Mouse (Mus musculus): Measurements from ENCODE around the gene Cyp4a30b. TPM values are rescaled to one million over a fixed set of nuclear protein-coding genes. Genes with fewer than 3 reads are reported as not detected.

Cyp4a30b gene
- polyA plus RNA-seq, 1 experiment from 2014 or later: not detected

Other genes starting within 250 kb of the Cyp4a30b start
- gene Cyp4a29, start 210.5 kb upstream of the Cyp4a30b start, polyA plus RNA-seq (2016; fragmentation: Nextera tagmentation; extraction: Ambion mirVana): not detected in 2 replicates
- not detected in 2 replicates for gene Cyp4a12a, start 153.6 kb upstream of the Cyp4a30b start, polyA plus RNA-seq (2016; fragmentation: Nextera tagmentation; extraction: Ambion mirVana)
- gene Cyp4a12b, start 41.0 kb upstream of the Cyp4a30b start, polyA plus RNA-seq (2016; fragmentation: Nextera tagmentation; extraction: Ambion mirVana): not detected in 2 replicates
- gene Cyp4a14, start 43.5 kb downstream of the Cyp4a30b start, polyA plus RNA-seq (2016; fragmentation: Nextera tagmentation; extraction: Ambion mirVana): not detected in 2 replicates
- not detected in 2 replicates for gene Cyp4a10, start 65.7 kb downstream of the Cyp4a30b start, polyA plus RNA-seq (2016; fragmentation: Nextera tagmentation; extraction: Ambion mirVana)
- gene Cyp4a31, start 111.0 kb downstream of the Cyp4a30b start, polyA plus RNA-seq (2016; fragmentation: Nextera tagmentation; extraction: Ambion mirVana): not detected in 2 replicates
- not detected in 2 replicates for gene Cyp4a32, start 148.4 kb downstream of the Cyp4a30b start, polyA plus RNA-seq (2016; fragmentation: Nextera tagmentation; extraction: Ambion mirVana)
- gene Cyp4b1, start 195.1 kb downstream of the Cyp4a30b start, polyA plus RNA-seq (2016; fragmentation: Nextera tagmentation; extraction: Ambion mirVana): 0.22 TPM in 1 of 2 replicates, not detected in the other

Data from embryonic facial prominence, embryonic 12.5 days (tissue).